Mouse (Mus musculus) ES-Bruce4 (cell line): ENCODE measurements around the gene Srebf1.

Experiments used
- CTCF ChIP-seq: IDR thresholded peaks from one replicate; pipeline ENCODE4 v1.8.1; 2011; ENCODE audit warnings: low read depth, low read length
- EP300 ChIP-seq: IDR thresholded peaks from 2 replicates; pipeline ENCODE4 v1.6.1; 2011; ENCODE audit warnings: low read depth, low read length; ENCODE audit not compliant: insufficient read depth
- POLR2A ChIP-seq: IDR thresholded peaks from one replicate; pipeline ENCODE4 v1.8.1; 2011; ENCODE audit warnings: low read length; ENCODE audit not compliant: insufficient read depth

GRCm38 (mm10) chr11:60196344-60196743 is 26.0 kb downstream of the Srebf1 start:
- no peak for TF ChIP-seq POLR2A
- TF ChIP-seq CTCF: no peak
- TF ChIP-seq EP300: no peak
